Mouse (Mus musculus) hindbrain, postnatal 0 days (tissue): ENCODE data around the gene Tom1. TPM values are rescaled to one million over a fixed set of nuclear protein-coding genes. Genes with fewer than 3 reads are reported as not detected.

Source experiments
- ATAC-seq: fragments of 200-750 bp; cut with Nextera tagmentation; 2 replicates; pipeline ENCODE4 v1.8.0; 2017; ENCODE audit warnings: mild to moderate bottlenecking, moderate TSS enrichment, moderate library complexity
- DNase-seq: peaks from one replicate; pipeline ENCODE4 v3.0.0-alpha.2; 2015; ENCODE audit warnings: low spot score
- H3K27ac ChIP-seq: fragments of 300-500 bp; sonication (generic); 2 replicates; pipeline ENCODE4 v1.5.1; 2014; ENCODE audit warnings: mild to moderate bottlenecking
- H3K27me3 ChIP-seq: fragments of 300-500 bp; sonication (generic); 2 replicates; pipeline ENCODE4 v1.6.1; 2014; ENCODE audit warnings: low read length, mixed read lengths; ENCODE audit not compliant: insufficient read depth
- H3K36me3 ChIP-seq: fragments of 300-500 bp; sonication (generic); 2 replicates; pipeline ENCODE4 v1.6.1; 2014; ENCODE audit warnings: low read length, mixed read lengths; ENCODE audit not compliant: insufficient read depth
- H3K4me1 ChIP-seq: fragments of 300-500 bp; sonication (generic); 2 replicates; pipeline ENCODE4 v1.6.1; 2014; ENCODE audit warnings: antibody characterized with exemption, low read length, mixed read lengths; ENCODE audit not compliant: insufficient read depth
- H3K4me2 ChIP-seq: fragments of 300-500 bp; sonication (generic); 2 replicates; pipeline ENCODE4 v1.6.1; 2014; ENCODE audit warnings: low read depth, mild to moderate bottlenecking, low read length, moderate library complexity, mixed read lengths
- H3K4me3 ChIP-seq: fragments of 300-500 bp; sonication (generic); 2 replicates; pipeline ENCODE4 v1.5.1; 2014; ENCODE audit warnings: low read length
- H3K9ac ChIP-seq: fragments of 300-500 bp; sonication (generic); replicated peaks from 2 replicates; pipeline ENCODE4 v1.6.1; 2014; ENCODE audit warnings: mild to moderate bottlenecking, low read length, moderate library complexity, mixed read lengths
- H3K9me3 ChIP-seq: fragments of 300-500 bp; sonication (generic); 2 replicates; pipeline ENCODE4 v1.6.1; 2016; ENCODE audit warnings: low read length, mixed read lengths
- CTCF ChIP-seq: IDR thresholded peaks from 2 replicates; pipeline ENCODE4 v1.5.1; 2016; ENCODE audit warnings: antibody characterized with exemption, control low read depth, low read depth
- WGBS: fragments of 180-500 bp; shearing (Covaris S2); extraction: QIAGEN DNeasy Blood & Tissue Kit; methylation state at CpG from one replicate; pipeline ENCODE4 v1.1.7; 2014; 5-methylcytosine and 5-hydroxymethylcytosine counted together
- polyA plus RNA-seq: library from polyadenylated mRNA; unstranded; fragments of >200 nt; fragmentation: Nextera tagmentation; extraction: Ambion mirVana; gene quantifications from 2 replicates; pipeline ENCODE4 v1.2.1, GENCODE M21; 2015
- total RNA-seq: library from RNA; depleted of rRNA; stranded (reverse); fragments of >200 nt; gene quantifications from 2 replicates; pipeline ENCODE4 v1.2.3, GENCODE M21; 2014

The Tom1 gene
- total and polyA plus RNA-seq, 2 experiments from 2014 or later = 45.9 to 48.2 TPM

DNA sequence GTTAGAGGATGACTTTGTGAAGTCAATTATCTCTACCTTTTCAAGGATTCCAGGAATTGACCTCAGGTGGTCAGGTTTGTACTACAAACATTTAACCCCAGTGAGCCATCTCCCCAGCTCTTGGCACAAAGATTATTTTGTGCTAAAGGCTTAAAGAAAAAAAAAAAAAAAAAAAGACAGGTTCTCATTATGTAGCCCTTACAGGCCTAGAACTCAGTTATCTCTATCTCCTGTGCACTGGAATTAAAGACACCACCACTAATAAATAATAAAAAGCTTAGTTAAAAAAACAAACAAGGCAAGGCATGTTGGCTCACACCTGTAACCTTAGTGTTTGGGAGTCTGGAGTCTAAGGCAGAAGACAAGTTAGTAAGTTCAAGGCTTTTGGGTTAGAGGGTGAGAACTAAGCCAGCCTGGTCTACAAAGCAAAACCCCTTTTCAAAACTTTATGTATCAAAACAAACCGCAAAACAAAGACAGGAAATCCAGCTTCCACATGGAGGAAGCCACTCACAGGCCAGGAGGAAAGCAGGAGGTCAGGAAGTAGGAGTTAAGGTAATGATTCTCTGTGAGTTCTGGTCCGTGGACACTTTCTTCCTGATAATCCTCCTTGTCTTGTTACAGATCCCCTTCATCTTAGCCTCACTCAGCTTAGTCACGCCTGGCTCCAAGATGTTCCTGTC lies 51.0 kb downstream of the Tom1 start:
- no peak overlapping the region for H3K27ac ChIP-seq
- no peak overlapping the region for H3K4me3 ChIP-seq
- no peaks in the 10 kb centered on the region for H3K27me3 ChIP-seq
- WGBS = 83% methylated on average over 3 of the region's 3 CpGs
- H3K4me2 ChIP-seq = peak overlapping the region; percentile 52
- H3K4me1 ChIP-seq = no peaks in the 10 kb centered on the region
- DNase-seq (no peak), ATAC-seq (no peak)
- no peaks in the 10 kb centered on the region for H3K36me3 ChIP-seq
- TF ChIP-seq CTCF = no peak
- H3K9ac ChIP-seq = no peak overlapping the region
- H3K9me3 ChIP-seq = no peaks in the 10 kb centered on the region

DNA sequence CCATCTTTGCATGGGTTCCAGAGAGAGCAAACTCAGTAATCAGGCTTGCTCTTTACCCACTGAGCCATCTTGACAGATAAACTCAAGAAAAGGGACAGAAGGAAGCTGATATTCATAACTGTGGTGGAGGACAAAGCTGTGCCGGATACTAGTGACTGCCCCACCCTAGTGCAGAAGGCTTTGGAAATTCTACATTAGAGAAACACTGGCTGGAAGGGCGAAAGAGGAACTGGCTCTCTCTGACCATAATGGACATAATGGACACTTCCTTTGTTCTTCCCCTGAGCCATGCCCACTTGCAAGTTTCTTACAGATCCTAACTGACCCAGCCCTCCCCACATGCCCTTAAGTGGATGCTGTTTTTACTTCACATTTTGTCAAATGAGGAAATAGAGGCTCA lies 52.5 kb downstream of the Tom1 start:
- Histone ChIP-seq H3K27me3 (no peaks in the 10 kb centered on the region), H3K4me3 (no peak overlapping the region), H3K4me2 (no peak overlapping the region), H3K4me1 (no peaks in the 10 kb centered on the region), H3K9ac (no peak overlapping the region), H3K9me3 (no peaks in the 10 kb centered on the region), H3K36me3 (no peaks in the 10 kb centered on the region), H3K27ac (no peak overlapping the region)
- ATAC-seq = no peak
- no peak for TF ChIP-seq CTCF
- no peak for DNase-seq
- 87% methylated on average over 2 of the region's 2 CpGs for WGBS

DNA sequence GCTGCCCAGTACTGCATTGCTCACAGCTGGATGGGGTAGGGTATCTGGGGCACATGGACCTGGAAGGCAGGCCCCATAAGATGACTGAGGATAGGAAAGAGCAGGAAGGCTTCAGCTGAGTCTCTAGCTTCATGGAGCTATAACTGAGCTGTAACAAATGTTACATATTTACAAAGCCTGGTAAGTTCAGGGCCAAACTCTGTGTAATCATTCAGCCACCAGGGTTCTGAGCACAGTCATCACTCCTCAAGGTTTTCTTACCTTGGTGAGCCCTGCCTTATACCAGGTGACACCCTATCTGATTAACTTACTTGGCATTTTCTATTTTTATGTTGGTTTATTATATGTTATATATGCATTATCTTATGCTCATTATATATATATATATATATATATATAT lies 53.6 kb downstream of the Tom1 start:
- Histone ChIP-seq H3K27ac (no peak overlapping the region), H3K4me2 (no peak overlapping the region), H3K27me3 (no peaks in the 10 kb centered on the region), H3K9ac (no peak overlapping the region), H3K4me1 (no peaks in the 10 kb centered on the region), H3K4me3 (no peak overlapping the region), H3K36me3 (no peaks in the 10 kb centered on the region), H3K9me3 (no peaks in the 10 kb centered on the region)
- no peak for TF ChIP-seq CTCF
- no peak for DNase-seq
- ATAC-seq = no peak

DNA sequence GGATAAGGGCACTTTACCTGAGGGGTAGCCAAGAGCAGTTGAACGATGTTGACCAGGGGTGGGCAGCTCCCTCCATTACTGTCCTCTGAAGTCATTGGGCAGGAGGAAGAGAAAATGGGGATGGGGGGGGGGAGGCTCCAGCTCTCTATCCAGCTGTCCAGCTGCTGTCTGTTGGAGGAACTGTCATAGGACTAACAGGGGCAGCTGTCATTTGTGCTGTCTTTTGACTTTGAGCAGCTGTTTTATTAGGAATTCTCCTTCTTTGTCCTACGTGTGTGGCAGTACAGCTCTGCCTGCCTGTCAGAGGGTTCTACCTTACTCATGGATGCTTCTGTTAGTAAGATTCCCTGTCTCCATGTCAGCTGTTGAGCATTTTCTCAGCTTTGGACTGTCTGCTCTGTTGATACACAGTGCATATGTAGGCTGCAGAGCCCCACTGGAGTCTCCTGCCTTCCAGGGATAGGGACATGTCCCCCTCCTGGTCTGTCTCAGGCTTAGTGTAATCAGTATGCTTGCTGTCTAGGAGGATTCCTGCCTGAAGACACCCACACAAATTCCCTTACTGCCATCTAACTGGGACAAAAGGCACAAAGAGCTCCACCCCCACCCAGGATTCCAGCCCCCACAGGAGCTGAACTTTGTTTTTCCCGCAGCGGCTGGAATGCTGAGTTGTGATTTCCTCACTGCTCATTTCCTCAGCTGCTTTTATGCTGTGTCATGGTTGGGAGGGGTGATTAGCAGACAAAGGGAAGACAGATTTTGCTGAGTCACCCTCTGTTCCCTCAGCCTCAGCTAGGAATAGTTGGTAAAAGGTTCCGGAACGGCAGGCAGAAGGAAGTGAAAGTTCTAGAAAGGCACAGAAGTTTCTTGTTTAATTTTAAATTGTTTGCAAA lies 55.7 kb downstream of the Tom1 start:
- Histone ChIP-seq H3K4me3 (no peak overlapping the region), H3K27me3 (no peaks in the 10 kb centered on the region), H3K36me3 (no peaks in the 10 kb centered on the region), H3K9me3 (no peaks in the 10 kb centered on the region), H3K4me2 (peak overlapping the region; percentile 42), H3K27ac (peak overlapping the region; percentile 27; the same call in 1 of the 2 replicates), H3K9ac (no peak overlapping the region), H3K4me1 (peaks cover 6% of the 10 kb centered on the region)
- WGBS = 21% methylated on average over 6 of the region's 6 CpGs
- TF ChIP-seq CTCF = no peak
- ATAC-seq (peak; percentile 53), DNase-seq (peak; percentile 89)

DNA sequence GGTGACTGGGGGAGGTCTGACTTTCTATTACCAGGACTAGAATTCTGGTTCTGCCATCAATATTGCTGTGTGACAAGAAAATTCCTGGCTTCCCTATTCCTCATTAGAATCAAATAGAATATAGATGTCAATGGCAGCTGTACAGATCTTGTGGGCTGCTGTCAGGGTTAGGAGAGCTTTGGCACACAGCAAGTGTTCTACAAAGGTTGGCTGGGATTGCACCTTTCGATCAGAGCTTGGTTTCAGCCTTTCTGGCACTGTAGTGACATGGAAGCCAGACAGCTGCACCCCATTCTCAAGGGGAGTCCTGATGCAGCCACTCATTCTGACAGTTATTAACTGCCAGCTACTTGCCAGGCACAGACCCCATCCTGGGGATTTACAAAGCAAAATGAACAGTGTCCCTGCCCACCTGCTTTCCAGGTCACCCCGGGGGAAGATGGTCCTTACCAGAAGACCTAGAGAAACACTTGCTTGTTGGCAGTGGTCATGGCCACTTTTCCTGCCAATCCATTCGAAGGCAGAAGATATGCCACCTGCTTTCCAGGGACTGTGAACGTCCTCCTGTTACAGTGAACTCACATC lies 57.4 kb downstream of the Tom1 start:
- H3K27ac ChIP-seq = no peak overlapping the region
- H3K4me1 ChIP-seq = peaks cover 6% of the 10 kb centered on the region
- H3K4me2 ChIP-seq = no peak overlapping the region
- WGBS = 61% methylated on average over 4 of the region's 4 CpGs
- H3K36me3 ChIP-seq = no peaks in the 10 kb centered on the region
- no peak overlapping the region for H3K9ac ChIP-seq
- H3K4me3 ChIP-seq = no peak overlapping the region
- no peaks in the 10 kb centered on the region for H3K27me3 ChIP-seq
- no peak for ATAC-seq
- DNase-seq = no peak
- no peak for TF ChIP-seq CTCF
- no peaks in the 10 kb centered on the region for H3K9me3 ChIP-seq

DNA sequence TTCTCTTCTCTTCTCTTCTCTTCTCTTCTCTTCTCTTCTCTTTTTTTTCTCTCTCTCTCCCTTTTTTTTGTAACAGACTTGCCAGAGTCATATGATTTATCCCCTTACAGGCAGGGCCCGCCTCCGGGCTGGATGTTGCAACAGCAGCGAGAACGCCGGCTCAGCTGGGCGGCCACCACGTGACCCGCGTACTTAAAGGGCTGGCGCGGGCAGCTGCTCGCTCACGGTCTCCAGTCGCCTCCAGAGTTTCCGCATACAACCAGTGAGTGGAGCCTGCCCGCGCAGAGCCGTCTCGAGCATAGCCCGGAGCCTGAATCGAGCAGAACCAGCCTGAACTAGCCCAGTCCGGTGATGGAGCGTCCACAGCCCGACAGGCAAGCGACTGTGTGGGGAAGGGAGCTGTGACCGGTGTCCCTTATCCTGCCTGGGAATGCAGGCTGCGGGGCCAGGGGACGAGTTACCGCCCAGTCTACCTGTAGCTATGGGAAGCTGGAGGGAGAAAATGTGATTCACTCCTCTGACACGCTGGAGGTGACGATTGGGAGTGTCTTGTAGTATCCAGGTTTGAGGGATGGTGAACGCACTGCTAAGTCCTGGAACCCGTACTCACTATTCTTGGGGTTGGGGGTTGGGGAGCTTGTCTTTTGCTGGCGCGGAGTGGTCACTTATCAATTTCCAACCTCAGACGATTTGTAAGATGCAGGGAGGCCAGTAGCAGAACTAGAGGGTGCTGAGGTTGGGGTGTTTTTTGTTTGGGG lies 60.1 kb downstream of the Tom1 start, which contains the start of gene Hmox1:
Gene Hmox1 (plus strand): TSS at position 223 of the 758 bp plus-strand sequence.
- Histone ChIP-seq H3K27me3 (no peaks in the 10 kb centered on the region), H3K4me1 (peaks cover 6% of the 10 kb centered on the region), H3K4me3 (peak within 1 kb of the TSS; percentile 49), H3K4me2 (peak within 1 kb of the TSS; percentile 63), H3K36me3 (no peaks in the 10 kb centered on the region), H3K27ac (peak within 1 kb of the TSS; percentile 18; the same call in 1 of the 2 replicates), H3K9me3 (no peaks in the 10 kb centered on the region), H3K9ac (peak within 1 kb of the TSS; percentile 42)
- DNase-seq (peak; percentile 93), ATAC-seq (peak; percentile 95)
- WGBS = under 1% methylated on average over 36 of the region's 36 CpGs
- peak; percentile 47 for TF ChIP-seq CTCF
